Mouse (Mus musculus) right cerebral cortex, adult 2 months (tissue): ENCODE data around the gene Ankrd44.

Experiments
- DNase-seq, 2 experiments: peaks; one replicate each; pipeline ENCODE4 v3.0.0; 2021 to 2022; ENCODE audit warnings: low spot score in 2 of 2

Gene Ankrd44

DNA sequence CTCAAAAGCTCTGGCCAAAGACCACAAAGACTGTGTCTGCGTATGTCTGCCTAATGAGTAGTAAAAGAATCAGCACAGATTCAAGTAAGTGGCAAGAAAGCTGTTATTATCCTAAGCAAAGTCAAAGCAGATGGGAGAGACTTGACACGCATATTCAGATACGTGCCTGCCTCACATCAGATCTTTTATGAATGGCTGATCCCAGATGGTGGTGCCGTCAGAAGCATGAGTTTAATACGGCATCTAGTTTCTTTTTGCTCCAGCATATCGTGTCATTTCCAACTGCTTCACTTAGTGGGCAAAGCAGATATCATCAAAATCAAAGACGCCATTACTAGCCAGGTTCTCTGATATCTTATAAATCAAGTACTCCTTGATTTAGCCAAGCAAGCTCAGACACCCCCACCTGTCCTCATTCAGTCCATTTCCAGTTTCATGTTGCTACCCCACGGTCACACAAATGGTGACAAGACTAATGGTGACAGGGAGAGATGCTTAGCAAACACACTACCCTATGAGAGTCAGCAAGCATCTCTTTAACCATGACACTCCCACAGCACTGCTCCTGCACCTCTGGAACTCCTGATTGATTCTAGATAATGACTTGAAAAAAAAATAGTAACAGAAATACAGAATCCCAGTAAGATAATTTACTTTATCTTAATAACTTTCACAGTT is 218.2 kb downstream of the Ankrd44 start:
- DNase-seq, result no peak

DNA sequence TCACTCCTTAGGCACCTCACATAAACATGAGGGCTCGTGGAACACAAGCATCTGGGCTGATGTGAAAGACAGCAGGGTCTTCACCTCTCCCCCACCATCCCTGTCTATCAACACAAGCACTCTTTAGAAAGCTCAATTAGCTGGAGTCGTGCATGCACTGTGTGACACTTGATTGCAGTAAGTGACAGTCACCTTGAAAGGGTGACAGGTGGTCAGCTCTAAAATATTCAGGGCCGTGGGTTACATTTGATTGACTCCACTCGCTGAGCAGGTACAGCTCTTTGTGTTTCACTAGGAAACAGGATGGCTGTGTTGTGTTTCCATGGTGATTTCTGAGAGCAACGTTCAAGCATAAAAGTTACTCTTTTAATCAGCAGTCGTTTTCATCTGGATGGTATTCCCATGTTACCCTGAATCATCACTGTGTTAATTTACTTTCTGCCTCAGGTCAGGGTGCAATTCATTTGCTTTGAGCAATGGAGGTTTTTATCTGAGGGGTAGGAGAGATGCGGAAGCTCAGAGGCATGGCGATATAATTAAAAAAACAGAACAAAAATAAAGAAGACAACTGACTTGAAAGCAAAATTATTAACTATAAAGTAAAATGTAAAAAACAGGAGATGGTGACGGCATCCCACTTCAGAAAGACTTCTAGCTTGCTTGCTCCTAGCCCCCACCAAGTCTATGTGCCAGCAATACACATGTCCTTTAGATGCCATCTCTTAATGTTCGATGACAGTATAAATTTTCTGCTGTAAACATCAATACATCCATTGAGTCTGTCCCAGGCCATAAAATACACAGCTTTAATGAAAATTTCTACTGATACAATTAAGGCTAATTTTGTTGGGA is 218.9 kb downstream of the Ankrd44 start:
- no peak for DNase-seq

DNA sequence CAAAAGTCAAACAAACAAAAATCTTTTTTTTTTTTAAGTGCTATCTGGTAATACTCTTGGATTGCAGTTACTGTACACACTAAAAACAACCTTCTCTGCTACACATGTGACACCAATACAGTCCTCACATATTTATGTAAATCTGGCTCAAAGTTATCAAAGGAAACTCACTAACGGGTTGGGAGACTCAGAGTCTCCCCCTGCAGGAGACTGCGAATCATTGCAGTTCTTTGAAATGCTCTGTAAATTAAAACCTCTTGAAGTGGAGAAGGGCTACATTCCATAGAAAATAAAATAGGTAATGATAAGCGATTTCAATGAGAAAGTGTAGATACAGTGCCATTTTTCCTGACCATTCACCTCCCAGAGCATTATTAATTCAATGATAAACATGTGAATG is 219.6 kb downstream of the Ankrd44 start:
- DNase-seq, result no peak

DNA sequence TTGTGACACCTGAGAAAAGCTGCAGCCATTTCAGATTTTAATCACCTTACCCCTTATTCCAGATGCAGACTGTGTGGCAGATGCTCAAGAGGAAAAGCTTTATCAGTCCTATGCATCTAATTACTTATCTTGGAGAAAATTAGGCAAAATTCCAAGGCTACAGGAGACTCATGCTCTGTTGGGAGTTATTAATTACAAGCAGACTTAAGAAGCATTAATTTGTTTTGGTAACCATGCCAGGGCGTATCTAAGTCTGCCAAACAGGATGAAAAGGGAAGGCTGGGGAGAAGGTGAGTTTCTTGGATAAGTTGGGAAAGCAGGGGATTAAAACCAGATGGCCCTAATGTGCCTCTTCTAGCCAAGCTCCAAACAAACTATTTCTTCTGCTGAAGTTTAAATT is 222.7 kb downstream of the Ankrd44 start:
- no peak for DNase-seq

DNA sequence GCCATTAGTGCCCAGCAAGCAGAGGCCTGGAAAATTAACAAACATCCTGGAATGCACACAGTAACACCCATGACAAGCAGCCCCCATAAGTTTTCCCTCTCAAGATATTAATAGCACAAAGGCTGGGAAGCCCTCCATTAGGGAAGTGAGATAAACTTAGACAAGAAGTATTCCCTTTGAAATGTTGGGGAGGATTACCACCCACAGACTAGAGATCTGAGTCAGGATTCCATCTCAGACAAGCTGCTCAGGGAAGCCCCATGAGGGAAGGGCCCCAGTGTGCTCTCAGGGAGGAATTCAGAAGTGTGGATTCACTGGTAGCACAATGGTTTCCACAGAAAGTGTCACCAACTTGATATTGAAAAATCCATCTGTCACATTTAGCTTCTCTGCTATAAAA is 223.3 kb downstream of the Ankrd44 start:
- no peak for DNase-seq

DNA sequence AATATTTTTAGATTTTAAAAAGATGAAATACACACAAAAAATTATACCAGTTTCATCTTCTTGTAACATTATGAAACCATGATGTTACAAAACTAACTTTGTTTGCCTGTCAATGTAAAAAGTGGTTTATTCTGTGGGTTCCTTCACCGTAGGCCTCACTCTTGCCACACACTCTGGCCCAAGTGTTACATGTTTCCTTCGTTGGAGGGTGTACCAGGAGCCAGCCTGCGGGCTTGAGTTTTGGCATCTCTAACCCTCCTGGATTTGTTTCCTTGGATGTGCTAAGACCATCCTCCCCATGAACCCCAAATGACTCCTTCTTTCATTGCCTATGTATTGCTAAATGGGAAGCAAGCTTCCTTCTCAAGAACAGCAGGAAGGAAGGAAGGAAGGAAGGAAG is 230.8 kb downstream of the Ankrd44 start:
- DNase-seq, result no peak

DNA sequence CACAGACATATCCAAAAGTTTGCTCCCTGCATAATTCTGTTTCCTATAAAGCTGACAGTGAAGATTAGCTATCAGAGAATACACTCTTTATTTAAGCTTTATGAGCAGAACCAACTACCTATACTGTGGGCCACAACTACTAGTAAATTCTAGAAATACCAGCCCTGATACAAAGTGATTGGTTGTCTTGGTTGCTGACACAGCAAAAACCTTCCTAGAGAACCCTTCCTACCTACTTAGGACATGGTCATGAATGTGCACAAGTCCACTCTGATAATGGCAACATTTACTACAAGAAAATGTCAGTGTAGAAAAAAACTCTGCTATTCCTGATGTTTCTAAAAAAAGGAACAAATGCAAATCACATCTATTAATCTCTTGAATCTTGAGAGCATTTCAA is 234.4 kb downstream of the Ankrd44 start:
- DNase-seq, result no peak

DNA sequence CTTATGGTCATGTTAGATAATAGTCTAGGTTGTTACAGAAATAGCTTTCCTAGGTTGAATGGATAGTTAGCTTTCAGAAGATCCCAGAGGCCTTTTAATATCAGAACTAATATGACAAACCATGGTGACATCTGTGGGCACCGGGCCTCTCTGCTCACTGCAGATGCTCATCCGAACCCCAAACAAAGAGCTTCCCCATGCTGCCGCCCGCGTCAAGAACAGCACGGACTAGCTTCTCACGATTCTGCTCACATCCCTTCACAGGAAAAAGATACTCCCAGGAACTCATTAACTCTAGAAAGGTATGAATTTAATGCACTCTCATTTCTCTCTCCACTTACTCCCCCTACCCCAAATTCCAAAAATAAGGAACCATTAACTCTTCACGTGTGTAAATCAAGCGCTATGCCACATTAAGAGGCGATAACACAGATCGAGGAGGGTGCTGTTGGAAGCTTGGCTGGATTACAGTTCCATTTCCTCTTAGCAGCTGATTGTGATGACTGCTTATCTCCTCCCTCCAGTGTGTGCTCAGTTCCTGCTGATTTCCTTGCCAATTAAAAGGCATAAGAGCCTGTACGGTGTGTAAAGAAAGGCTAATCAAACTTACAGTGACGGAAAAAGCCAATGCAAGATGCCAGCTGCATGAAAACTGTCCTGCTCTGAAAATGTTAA is 235.8 kb downstream of the Ankrd44 start:
- no peak for DNase-seq

DNA sequence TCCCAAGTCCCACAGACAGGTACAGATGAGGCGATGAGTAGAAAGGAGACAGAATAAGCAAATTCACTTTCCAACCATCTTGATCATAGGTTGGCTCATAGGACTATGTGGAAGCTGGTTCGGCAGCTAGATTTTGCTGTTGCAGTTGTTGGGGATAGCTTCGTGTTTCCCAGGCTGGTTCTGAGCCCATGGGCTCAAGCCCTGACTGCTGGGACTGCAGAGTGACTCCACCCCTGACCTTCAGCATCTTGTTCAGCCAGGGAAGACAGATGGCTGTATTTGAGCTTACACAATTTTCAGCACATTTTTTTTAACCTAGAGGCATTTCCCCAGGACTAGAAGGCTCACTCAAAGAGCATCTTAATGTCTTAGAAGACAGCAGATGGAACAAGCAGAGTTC is 237.7 kb downstream of the Ankrd44 start:
- no peak for DNase-seq

DNA sequence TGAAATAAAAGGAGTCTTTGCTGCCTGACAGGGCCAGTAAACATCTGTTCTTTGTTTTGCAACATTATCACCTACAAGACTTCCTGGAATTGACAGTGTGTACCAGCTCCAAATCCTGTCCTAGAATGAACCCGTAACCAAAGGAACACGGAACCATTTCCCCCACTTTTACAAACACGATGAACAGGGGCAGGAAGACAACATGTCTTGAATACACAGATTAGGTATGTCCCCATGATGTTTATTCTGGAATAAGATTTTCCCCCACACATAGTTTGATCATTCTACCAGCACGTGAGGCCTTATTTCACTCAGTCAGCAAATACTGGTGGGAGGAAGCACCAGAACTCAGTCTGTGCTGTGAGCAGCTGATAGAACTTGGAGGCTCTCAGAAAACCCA is 241.9 kb downstream of the Ankrd44 start:
- no peak for DNase-seq

DNA sequence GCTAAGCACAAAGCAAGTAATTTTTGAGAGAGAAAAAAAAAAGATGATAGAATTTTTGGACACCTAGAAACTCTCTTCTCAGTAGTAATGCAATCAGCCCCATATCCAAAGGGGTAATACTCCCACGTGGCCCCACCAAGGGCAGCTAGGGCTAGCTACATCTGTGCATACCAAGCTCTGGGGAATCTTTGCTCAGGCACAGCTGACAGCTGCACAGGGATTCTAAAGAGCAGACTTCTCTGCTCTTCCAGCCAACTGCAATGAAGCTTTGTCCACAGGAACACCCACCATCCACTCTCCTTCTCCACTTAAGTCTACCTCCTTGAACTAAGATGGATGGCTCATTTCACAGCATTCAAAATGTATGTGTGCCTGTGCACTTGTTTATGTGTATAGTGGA is 246.6 kb downstream of the Ankrd44 start:
- DNase-seq, result no peak

DNA sequence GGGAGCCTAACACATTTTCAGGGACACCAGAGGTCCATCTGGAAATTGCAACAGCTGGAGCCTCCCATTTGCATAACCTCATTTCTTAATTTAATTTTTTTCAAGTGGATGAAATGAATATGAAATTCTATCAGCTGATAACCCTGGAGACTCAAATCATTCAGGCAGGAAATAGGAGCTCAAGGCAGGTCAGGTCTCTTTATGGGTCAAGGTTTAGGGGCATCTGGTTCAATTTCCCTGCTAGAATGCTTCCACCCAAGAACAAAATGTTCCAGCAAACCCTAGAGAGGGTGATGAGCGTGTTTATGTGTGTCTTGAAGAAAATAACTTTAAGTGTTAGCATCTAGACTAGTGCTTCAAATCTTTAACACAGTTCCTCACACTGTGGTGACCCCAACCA is 248.2 kb downstream of the Ankrd44 start:
- DNase-seq, result no peak

DNA sequence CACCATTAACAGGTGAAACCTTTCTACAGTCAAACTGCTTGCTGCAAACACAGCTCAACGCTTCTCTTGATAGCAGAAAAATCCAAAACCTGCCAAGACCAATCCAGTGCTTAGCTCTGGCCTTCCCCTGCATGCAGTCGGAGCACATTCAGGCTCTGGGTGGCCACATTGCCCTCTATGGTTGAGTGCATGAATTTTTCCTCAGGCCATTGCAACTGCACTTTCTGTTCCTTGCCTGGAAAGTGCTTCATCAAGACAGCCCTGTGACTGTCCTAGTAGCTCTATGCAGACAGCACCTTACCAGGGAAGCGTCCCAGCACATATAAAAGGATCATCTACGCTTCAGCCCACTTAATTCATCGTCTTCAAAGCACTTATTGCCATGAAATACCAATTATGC is 250.7 kb downstream of the Ankrd44 start:
- no peak for DNase-seq

DNA sequence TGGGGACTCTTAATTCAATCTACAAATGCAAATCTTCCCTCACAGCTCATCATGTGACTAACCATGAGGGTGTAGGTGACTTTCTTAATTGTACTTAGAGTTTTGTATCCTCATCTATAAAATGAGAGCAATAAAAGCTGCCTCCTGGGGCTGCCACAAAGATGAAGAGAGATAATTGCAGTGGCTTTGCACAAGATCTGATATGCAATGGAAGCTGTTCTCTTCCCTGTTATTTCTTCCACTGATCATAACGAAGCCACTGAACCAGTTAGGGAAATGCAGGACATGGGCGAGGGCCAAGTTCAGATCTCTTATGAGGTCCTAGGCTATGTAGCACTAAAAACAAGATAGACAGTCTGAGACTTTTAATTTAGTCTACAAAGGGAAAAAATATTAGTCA is 258.2 kb downstream of the Ankrd44 start:
- DNase-seq, result no peak

DNA sequence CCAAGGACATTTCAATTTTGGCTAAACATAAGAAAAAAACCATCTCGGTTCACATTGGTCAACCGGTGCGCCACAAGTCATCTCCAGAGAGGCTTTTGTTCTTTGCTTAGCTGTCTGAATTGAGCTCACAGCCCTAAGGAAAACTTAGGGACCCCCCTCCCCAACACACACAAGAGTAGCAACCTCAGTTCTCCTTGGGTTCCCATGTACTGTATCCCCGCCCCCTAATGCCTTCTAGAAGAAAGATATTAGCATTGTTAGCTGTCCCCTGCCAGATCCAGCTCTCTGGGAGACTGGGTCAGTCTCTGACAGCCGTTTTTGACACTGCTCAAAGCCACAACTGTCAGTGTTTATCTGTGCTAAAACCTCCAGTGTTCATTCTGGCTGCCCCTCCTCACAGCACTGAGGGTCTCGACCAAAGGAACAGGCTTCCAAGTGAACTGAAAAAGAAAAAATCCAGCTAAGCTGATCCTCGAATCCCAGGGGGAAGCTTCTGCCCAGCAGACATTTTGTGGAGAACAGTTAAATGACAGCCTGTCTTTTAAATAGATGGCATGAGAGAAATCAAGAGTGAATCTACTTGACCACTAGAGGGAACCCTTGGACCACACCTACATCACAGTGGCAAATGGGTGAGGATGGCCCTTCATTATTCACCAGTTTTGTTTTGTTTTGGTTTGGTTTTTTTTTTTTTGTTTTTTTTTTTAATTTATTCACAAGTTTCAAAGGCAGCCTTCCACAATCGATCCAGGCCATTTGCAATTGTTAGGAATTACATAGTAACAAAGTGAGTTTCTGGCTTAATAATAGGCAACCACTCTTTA is 260.4 kb downstream of the Ankrd44 start:
- peak; percentile 36 to 39 for DNase-seq

DNA sequence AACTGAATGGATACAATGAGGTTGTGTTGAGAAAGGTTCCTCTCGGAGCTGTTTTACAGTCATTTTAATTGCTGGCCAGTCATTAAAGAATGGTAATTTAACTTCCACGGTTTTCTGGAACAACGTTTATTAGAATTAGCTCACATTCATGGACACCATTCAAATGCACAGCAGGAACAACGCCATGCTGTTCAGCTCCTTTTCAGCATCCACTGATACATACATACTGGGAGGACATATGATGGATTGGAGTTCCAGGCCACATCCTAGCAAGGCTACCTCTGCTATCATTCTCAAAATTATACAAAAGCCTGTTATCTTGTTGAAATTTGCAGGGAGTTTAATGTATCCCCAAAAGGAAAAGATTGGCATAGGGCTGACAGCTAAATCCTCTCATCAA is 261.1 kb downstream of the Ankrd44 start:
- DNase-seq, result no peak

DNA sequence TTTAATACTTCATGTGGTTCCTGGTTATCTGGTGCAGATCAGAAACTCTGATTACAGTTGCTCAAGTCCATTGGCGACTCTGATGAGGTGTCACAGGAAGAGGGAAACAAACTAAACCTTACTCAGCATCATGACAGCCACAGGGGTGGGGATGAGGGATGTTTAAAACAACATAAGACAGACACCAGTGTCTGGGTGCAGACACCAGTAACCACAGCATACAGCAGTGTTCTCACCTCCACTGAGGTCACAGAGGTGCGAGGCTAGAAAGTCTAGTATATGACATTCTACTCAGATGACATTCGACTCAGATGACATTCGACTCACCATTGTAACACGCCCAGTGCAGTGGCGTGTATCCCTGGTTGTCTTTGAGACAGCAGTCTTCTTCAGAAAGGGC is 265.5 kb downstream of the Ankrd44 start:
- DNase-seq, result no peak

DNA sequence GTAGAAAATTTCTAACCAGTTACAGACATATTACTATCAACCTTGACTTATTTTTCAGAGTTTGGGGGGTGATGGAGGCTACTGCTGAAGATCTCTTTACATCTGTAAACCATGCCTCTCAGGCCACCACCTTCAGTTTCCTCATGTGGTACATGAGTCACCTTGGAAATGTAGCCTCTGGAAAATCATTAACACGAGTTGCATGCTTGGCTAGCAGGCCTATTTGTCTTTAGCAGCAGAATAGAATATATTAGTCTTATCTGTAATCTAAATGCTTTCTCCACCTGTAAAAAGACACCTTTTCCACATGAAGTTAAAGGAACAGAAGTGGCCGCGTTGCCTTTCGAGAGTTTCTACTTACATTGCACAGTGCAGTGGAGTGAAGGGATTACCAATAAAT is 267.6 kb downstream of the Ankrd44 start:
- DNase-seq, result no peak

DNA sequence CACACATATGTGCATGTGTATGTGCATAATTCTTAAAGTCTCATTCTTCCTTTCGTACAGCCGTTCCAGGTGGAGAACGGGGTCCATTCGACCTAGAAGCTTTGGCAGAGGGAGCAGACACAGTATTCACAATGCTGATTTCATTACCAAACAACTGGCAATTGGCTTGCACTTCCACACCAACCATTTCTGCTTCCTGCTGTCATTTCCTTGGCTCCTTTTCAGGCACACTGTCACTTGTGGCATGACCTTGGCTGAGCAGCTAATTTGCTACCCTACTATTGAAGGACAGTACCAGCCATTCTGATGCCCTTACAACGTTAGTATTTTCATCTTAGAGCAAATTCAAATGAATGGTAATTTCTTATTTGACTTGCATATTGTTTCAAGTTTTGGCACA is 277.9 kb downstream of the Ankrd44 start:
- DNase-seq, result no peak

DNA sequence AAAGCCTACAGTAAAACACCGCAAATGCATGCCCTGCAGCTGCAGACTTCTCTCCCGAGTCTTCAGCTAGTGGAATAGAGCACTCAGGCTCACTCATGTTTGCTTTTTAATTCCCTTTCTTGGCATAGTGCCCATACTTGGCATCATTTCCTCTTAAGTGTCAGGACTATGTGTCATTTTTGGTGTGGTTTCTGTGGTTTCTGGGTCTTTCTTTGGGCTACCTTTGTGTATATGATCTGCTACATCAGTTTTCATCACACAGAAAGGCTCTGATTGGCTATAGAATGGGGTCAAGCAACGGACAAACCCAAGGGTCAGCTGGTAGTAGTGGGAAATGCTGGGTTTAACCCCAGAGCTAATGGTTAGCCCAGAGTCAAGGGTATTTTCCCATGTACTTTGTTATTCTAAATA is 278.8 kb downstream of the Ankrd44 start:
- DNase-seq, result no peak

DNA sequence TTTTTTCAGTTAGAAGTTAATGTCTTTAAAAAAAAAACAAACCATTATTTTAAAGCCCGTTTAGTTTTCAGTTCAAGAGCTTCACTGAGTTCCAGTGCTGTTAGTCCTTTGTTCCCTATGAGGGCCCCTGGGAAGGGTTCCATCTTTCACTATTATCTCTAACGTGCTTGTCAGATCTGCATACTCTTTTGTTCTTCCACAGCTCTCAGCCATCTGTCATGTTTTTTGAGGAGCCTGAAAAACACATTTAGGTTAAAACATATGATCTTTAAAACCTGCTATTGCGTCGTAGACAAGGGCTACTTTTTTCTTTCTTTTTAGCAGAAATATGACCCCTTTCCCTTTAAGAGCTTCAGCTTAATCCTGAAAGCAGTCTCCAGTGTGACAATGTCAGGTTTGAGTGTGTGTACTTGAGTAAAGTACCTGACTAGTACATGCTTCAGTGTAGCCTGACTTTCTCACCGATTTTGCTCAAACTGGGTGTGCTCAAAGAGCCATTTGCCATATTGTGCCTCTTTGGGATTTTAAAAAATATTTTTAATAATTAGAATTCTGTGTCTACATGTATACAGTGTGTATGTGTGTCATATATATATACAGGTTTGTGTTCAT is 285.9 kb downstream of the Ankrd44 start:
- no peak for DNase-seq
